Mouse (Mus musculus) c-Kit-negative CD71-positive TER-119-positive erythroid progenitor cells, embryonic 14.5 days (primary cell): ENCODE measurements around the gene Acox3.

ENCODE experiments used
- DNase-seq: peaks from one replicate; pipeline ENCODE4 v3.0.0-alpha.2; 2013; ENCODE audit warnings: low read depth, low spot score

Gene Acox3

DNA sequence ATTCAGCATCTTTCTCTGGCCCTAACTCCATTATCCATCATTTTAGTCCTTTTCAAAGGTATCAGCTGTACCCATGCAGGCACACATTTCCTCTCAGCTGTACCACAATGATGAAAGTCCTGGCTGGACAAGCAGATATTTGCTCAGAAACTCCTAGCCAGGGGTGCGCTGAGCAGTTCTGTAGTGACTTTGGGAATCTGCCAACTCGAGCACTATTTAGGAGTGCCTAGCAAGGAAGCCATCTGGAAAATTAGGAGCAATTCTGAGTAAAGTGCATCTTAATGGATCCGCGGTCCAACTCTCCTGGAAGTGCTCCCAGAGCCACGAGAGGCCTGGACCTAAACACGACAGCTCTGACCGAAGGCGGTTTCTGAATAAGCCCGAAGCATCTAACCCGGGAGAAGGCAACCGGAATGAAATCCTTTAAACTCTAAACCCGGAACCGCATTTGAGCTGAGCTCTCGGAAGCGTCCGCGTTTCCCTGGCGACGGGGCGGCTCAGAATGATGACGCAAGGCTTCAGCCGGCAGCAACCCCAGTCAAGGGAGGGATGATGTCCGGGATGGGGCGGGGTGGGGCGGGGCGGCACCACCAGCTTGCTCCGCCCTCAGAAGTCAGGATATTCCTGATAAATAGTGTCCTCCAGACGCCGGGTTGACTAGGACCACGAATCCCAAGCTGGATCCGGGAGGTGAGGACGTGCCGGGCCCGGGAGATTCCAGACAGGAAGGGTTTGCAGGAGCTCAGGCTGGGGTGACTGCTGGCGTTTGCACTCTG, at the start of gene Acox3:
TSS of gene Acox3 (plus strand) at position 596 of the 776 bp plus-strand sequence.
- peak; percentile 81 for DNase-seq

GRCm38 (mm10) chr5:35536271-35536670, 46.6 kb upstream of the Acox3 start:
- DNase-seq, result peak; percentile 19

DNA sequence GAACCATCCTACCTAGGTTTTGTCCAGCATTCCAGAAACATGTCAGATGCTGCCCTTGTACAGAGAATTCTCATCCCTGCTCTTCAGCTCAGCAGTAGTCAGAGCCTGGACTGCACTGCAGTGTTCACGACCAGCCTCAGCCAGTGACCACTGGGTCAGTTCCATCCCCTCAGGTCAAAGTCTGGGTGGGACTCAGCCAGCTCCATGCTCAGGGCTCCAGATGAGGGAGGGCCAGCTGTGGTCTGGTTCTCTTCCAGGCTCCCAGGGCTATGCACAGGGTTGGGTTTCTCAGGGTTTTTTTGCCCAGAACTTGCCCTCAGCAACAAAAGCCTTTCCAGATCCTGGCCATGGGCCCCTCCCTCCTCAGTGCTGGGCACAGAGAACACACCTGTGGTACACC, 45.4 kb upstream of the Acox3 start:
- DNase-seq, result no peak

DNA sequence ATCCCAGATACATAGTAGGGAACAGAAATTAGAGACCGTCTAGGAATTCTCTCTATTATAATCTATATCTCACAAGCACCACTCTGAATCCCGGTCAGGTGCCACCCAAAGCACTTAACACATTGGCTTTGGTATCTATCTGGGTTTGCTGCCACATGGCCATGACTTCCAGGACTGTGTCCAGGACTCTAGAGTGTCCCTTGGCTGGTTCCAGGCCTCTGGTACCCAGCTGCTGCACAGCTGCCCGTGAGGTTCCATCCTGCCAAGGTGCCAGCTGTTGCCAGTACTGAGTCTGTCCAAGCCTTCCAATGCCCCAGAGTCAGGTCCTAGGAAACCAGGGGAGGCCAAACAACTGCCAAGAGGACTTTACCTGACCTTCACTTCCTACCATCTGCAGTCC, 44.8 kb upstream of the Acox3 start:
- no peak for DNase-seq

- DNase-seq, result no peak
Measured at GRCm38 (mm10) chr5:35539576-35539975, 43.3 kb upstream of the Acox3 start.

DNA sequence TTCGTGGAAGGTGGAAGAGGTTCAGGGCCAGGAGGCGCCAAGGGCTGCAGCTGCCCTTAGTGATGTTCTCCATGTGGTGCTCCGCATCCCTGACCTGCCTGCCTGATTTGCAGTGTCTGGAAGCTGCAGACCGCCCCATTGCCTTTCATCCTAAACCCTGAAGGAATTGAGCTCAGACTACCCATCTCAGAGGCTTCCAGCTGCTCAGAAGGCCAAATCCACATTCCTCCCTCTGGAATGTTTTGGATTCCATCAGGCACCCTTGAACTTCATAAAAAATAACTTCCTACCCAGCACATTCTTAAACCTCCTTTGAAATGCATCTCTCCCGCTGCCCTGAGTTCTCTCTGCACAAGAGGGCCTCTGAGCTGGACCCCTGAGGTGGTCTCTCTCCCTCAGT, 42.3 kb upstream of the Acox3 start:
- DNase-seq, result no peak

- DNase-seq, result no peak
Measured at GRCm38 (mm10) chr5:35541059-35541790, 41.6 kb upstream of the Acox3 start.

GRCm38 (mm10) chr5:35546127-35546526, 36.7 kb upstream of the Acox3 start:
- no peak for DNase-seq

DNA sequence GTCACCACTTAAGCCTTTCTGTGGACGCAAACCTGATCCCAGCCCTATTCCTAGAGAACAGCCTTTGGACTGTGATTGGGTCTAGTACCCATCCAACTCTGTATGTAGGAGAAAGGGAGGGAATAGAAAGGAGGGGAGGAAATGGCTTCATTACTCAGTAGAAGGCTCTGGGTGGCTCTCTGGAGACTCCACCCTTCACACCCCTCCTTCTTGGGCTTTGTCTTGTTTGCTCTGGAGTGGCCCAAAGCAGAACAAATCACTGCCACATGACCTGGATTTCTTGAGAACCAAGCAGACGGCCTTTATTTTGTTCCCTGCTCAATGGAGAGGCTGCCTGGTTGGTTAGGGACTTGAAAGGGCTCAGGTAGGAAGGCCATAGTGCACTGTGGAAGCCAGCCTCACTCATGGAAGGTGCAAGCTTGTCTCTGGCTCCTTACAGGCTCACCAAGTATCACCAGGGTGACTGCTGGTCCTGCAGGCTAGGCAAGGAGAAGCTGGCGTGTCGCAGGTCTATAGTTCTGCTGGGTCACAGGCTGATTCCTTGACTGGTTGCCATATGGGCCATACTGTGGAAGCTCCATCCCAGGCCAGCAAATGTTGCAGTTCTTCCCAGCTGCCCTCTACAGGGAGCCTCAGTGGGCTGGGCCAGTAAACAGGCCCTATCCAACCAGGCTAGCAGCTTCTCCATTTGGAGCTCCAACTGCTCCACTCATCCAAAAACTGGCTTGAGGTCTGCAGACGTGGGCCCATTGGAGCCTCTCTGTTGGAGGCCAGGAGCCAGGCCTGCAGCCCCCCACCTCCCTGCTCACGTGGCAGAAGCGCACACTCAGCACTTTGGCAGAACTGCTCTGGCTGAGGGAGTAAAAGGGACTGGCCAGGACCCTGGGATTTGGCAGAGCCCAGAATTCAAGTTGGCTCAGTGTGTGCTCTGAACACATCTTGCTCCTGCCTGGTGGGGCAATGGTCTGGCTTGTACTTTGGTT, 30.7 kb upstream of the Acox3 start:
- DNase-seq, result no peak

GRCm38 (mm10) chr5:35552838-35553539, 29.9 kb upstream of the Acox3 start:
- DNase-seq, result no peak

- DNase-seq, result no peak
Measured at GRCm38 (mm10) chr5:35556393-35556792, 26.4 kb upstream of the Acox3 start.

- DNase-seq, result no peak
Measured at GRCm38 (mm10) chr5:35557946-35558621, 24.8 kb upstream of the Acox3 start.

- DNase-seq, result no peak
Measured at GRCm38 (mm10) chr5:35559447-35559846, 23.4 kb upstream of the Acox3 start.

DNA sequence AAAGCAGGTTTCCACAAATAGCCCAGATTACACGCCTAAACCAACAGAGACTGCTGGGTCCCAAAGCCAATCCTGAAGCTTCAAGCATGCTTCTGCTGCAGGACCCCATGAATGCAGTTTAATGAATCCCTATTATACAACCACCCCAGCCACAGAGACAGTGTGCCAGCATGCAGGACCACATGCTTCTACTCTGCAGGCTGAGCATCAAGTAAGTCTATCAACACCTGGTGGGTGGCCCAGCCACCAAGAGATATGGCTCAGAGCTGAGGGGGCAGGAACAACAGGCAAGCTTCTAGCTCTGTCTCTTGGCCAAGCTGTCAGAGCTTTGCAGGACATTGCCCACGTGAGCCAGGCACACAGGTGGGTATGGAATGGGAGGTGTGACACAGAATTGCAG, 20.2 kb upstream of the Acox3 start:
- DNase-seq, result no peak

GRCm38 (mm10) chr5:35563449-35563848, 19.4 kb upstream of the Acox3 start:
- DNase-seq, result peak; percentile 31

DNA sequence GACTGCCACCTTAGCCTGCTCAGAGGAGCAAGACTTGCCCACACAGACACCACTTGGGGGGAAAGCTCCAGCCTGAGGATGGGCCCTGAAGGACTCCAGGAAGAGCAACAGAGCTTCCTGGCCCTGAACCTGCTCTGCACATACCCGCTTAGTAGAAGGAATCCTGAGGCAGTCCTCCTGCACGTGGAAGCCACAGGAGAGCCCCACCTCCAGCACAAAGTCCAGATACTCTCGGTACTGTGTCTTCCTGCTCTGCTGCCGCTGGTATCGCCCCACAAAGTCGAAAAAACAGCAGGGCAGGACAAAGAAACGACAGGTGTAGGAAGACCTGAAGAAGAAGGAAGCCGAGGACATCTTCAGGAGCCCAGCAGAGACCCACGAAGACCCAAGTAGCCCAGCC, 17.6 kb upstream of the Acox3 start:
- no peak for DNase-seq

- no peak for DNase-seq
Measured at GRCm38 (mm10) chr5:35566632-35567031, 16.2 kb upstream of the Acox3 start.

DNA sequence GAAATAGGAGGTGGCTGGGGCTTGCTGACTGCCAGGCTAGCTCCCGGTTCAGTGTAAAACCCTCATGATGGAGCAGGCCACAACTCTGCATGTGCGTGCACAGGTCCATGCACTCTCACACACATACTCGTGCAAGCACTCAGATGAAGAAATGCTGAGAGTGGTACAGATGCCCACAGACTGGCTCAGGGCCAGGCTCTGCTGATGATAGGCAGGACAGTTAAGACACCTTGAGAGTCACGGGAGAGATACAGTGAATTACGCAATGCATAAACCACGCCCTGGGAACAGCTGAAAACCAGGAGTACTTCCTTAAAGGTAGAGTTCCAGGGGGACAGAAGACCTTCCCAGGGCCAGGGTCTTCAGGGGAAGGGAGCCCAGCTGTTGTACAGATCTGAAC, 11.3 kb upstream of the Acox3 start:
- DNase-seq, result no peak

GRCm38 (mm10) chr5:35574653-35575599, 7.9 kb upstream of the Acox3 start, which contains the start of gene Trmt44:
TSS of gene Trmt44 (minus strand) at chr5:35575070.
- DNase-seq, result peak; percentile 63
